In the genomic region with DNA sequence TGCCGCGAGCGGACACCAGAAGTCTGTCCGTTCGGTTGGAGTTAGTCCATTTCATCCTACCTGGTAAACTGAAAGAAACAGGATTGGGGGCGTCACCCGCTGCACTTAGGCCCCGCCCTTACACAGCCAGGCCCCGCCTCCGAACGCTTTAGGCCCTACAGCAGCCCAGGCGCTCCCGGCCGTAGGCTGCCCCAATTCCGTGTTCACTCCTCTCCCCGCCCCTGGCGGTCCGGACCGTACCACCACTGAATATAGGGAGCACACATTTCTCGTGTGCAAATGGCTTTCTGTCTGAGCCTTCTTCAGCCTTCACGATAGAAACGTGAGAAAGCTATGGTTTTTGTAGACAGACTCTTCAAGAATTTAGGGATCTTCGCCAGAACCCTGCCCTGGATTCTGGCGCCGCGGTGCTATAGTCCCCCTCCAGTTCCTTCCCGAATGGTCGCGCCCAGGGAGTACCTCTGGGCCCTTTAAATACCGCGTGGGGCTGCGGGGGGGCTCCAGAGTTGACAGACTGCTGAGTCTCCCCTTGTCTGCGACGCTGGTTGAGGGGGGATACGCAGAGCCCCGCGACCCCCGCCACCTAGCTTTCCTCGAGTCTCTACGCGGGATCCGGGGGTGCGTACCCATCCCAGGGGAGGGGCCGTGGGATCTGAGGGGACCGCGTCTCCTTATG, we compare ENCODE assay signal across 7 mouse cellular contexts. TPM values are rescaled to one million over a fixed set of nuclear protein-coding genes. Genes with fewer than 3 reads are reported as not detected.
DNase-seq lines count a peak whose midpoint lies in the region; ATAC-seq lines count a peak whose summit lies in the region.

A gene (plus strand): TSS at position 232 of the 676 bp plus-strand sequence.

- H3K9me3 ChIP-seq in embryonic facial prominence, embryonic 12.5 days, result no peaks in the 10 kb centered on the region
- no peaks in the 10 kb centered on the region for H3K9me3 ChIP-seq in limb, embryonic 11.5 days (ENCODE audit: control insufficient read depth, low read length)
- H3K9me3 ChIP-seq in midbrain, embryonic 14.5 days (ENCODE audit: control insufficient read depth, low read length), result no peaks in the 10 kb centered on the region

- peak; percentile 92 for DNase-seq in adrenal gland, postnatal 25 days
- DNase-seq in heart, adult 11 months, result peak; percentile 99
- peak; percentile 98 for DNase-seq in kidney, adult 18-20 months
- DNase-seq in limb, embryonic 11.5 days (ENCODE audit: low spot score), result peak; percentile 93
- peak; percentile 95 for DNase-seq in midbrain, embryonic 14.5 days
- DNase-seq in spleen, adult 18-20 months, result peak; percentile 91 to 96

- peak within 1 kb of the TSS; percentile 86 for H3K4me3 ChIP-seq in embryonic facial prominence, embryonic 12.5 days
- H3K4me3 ChIP-seq in limb, embryonic 11.5 days (ENCODE audit: low read depth, low read length), result peak within 1 kb of the TSS; percentile 83
- H3K4me3 ChIP-seq in midbrain, embryonic 14.5 days (replicated peaks; ENCODE audit: low read depth, low read length), result peak within 1 kb of the TSS; percentile 83

- no peaks in the 10 kb centered on the region for H3K36me3 ChIP-seq in embryonic facial prominence, embryonic 12.5 days
- H3K36me3 ChIP-seq in limb, embryonic 11.5 days (ENCODE audit: control insufficient read depth, insufficient read depth, low read length), result no peaks in the 10 kb centered on the region
- H3K36me3 ChIP-seq in midbrain, embryonic 14.5 days (ENCODE audit: control insufficient read depth, insufficient read depth, low read length), result no peaks in the 10 kb centered on the region

- no peaks in the 10 kb centered on the region for H3K27me3 ChIP-seq in embryonic facial prominence, embryonic 12.5 days
- no peaks in the 10 kb centered on the region for H3K27me3 ChIP-seq in limb, embryonic 11.5 days (ENCODE audit: control insufficient read depth, insufficient read depth, low read length)
- H3K27me3 ChIP-seq in midbrain, embryonic 14.5 days (ENCODE audit: control insufficient read depth, insufficient read depth, low read length), result no peaks in the 10 kb centered on the region

- 0 out of 2 replicates have a peak, but pooled peaks cover 6% of the 10 kb centered on the region for H3K4me1 ChIP-seq in embryonic facial prominence, embryonic 12.5 days
- H3K4me1 ChIP-seq in limb, embryonic 11.5 days (ENCODE audit: control insufficient read depth, insufficient read depth, low read length), result 0 out of 2 replicates have a peak, but pooled peaks cover 3% of the 10 kb centered on the region
- peaks cover 8% of the 10 kb centered on the region; the same call in 1 of the 2 replicates for H3K4me1 ChIP-seq in midbrain, embryonic 14.5 days (ENCODE audit: control insufficient read depth, insufficient read depth, low read length)

- peak within 1 kb of the TSS; percentile 69 for H3K27ac ChIP-seq in embryonic facial prominence, embryonic 12.5 days
- no peak within 1 kb of the TSS for H3K27ac ChIP-seq in limb, embryonic 11.5 days (replicated peaks; ENCODE audit: low read depth, low read length)
- peak within 1 kb of the TSS; percentile 78 for H3K27ac ChIP-seq in midbrain, embryonic 14.5 days (replicated peaks; ENCODE audit: low read depth, low read length)

- peak; percentile 99 for ATAC-seq in embryonic facial prominence, embryonic 12.5 days (ENCODE audit: insufficient number of reproducible peaks, insufficient read depth, low FRiP score, low TSS enrichment)
- peak; percentile 99 for ATAC-seq in limb, embryonic 11.5 days (ENCODE audit: insufficient number of reproducible peaks, low FRiP score, low TSS enrichment, low read depth)
- ATAC-seq in midbrain, embryonic 14.5 days (ENCODE audit: low FRiP score, low TSS enrichment), result peak; percentile 98

- under 1% methylated on average over 46 of the region's 46 CpGs for WGBS in embryonic facial prominence, embryonic 12.5 days
- under 1% methylated on average over 46 of the region's 46 CpGs for WGBS in limb, embryonic 11.5 days
- WGBS in midbrain, embryonic 14.5 days, result under 1% methylated on average over 46 of the region's 46 CpGs

- peak within 1 kb of the TSS; percentile 99 for H3K4me2 ChIP-seq in embryonic facial prominence, embryonic 12.5 days (replicated peaks)
- H3K4me2 ChIP-seq in limb, embryonic 11.5 days (ENCODE audit: low read depth, severe bottlenecking), result peak within 1 kb of the TSS; percentile 94
- peak within 1 kb of the TSS; percentile 69 for H3K4me2 ChIP-seq in midbrain, embryonic 14.5 days (ENCODE audit: low read length)

- H3K9ac ChIP-seq in embryonic facial prominence, embryonic 12.5 days, result peak within 1 kb of the TSS; percentile 57
- H3K9ac ChIP-seq in limb, embryonic 11.5 days (ENCODE audit: low read length), result peak within 1 kb of the TSS; percentile 73
- H3K9ac ChIP-seq in midbrain, embryonic 14.5 days (replicated peaks; ENCODE audit: low read length), result peak within 1 kb of the TSS; percentile 72

RNA-seq across cellular contexts. Expression of the gene that starts here (rescaled TPM):
- total RNA-seq in adrenal gland, postnatal 25 days (2021), result 43.8 and 67.2 TPM in 2 replicates
- 14.8 and 16.1 TPM in 2 replicates for polyA plus RNA-seq in embryonic facial prominence, embryonic 12.5 days (2016; fragmentation: Nextera tagmentation; extraction: Ambion mirVana)
- polyA plus RNA-seq in limb, embryonic 11.5 days (2014; fragmentation: Nextera tagmentation; extraction: Ambion mirVana), result 7.2 and 8.0 TPM in 2 replicates
- polyA plus RNA-seq in midbrain, embryonic 14.5 days (2014; fragmentation: Nextera tagmentation; extraction: Ambion mirVana), result 17.3 and 22.1 TPM in 2 replicates
